Mouse (Mus musculus) MEL (cell line): ENCODE measurements at regions not wholly inside any gene's neighbourhood (a gene's known extent, or its start where the extent isn't known, plus 50 kb on each side); places are given as distances from the start of the nearest gene placed in this dataset.

Experiments
- DNase-seq: peaks from one replicate; pipeline ENCODE4 v3.0.0; 2011; ENCODE audit warnings: low read depth, low spot score
- H3K27ac ChIP-seq: 2 replicates; pipeline ENCODE4 v1.5.1; 2012; ENCODE audit warnings: low read depth, mild to moderate bottlenecking, control low read depth, low read length, moderate library complexity; ENCODE audit not compliant: control insufficient read depth
- H3K27me3 ChIP-seq, 2 experiments: fragments of 150-350 bp in 1 of 2; sonication (generic) in 1 of 2; 2 replicates each; pipeline ENCODE4 v1.6.1; 2012; ENCODE audit warnings: low read length in 2 of 2, mild to moderate bottlenecking in 2 of 2, improper control_type of control experiment in 1 of 2, moderate library complexity in 1 of 2; ENCODE audit not compliant: insufficient read depth in 2 of 2, control insufficient read depth in 1 of 2
- H3K36me3 ChIP-seq, 2 experiments: 2 replicates each; pipeline ENCODE4 v1.6.1; 2012 to 2014; ENCODE audit warnings: low read length in 2 of 2, improper control_type of control experiment in 1 of 2, inconsistent platforms in 1 of 2, mild to moderate bottlenecking in 1 of 2; ENCODE audit not compliant: insufficient read depth in 2 of 2, control insufficient read depth in 1 of 2
- H3K4me1 ChIP-seq, 2 experiments: fragments of 150-350 bp in 1 of 2; sonication (generic) in 1 of 2; 2 replicates each; pipeline ENCODE4 v1.6.1; 2012; ENCODE audit warnings: low read length in 2 of 2, improper control_type of control experiment in 1 of 2, mild to moderate bottlenecking in 1 of 2; ENCODE audit not compliant: insufficient read depth in 2 of 2, control insufficient read depth in 1 of 2
- H3K4me3 ChIP-seq, 2 experiments: fragments of 150-350 bp in 1 of 2; sonication (generic) in 1 of 2; 2 replicates each; pipeline ENCODE4 v1.5.1; 2012; ENCODE audit warnings: low read depth in 2 of 2, low read length in 2 of 2, mild to moderate bottlenecking in 2 of 2, moderate library complexity in 2 of 2, control low read depth in 1 of 2, improper control_type of control experiment in 1 of 2; ENCODE audit not compliant: control insufficient read depth in 1 of 2, insufficient read depth in 1 of 2
- H3K79me2 ChIP-seq: 2 replicates; pipeline ENCODE4 v1.6.1; 2012; ENCODE audit warnings: mild to moderate bottlenecking, low read length, moderate library complexity; ENCODE audit not compliant: control insufficient read depth, poor library complexity, insufficient read depth
- H3K9ac ChIP-seq: 2 replicates; pipeline ENCODE4 v1.6.1; 2012; ENCODE audit warnings: low read depth, mild to moderate bottlenecking, control low read depth, low read length, moderate library complexity; ENCODE audit not compliant: control insufficient read depth, poor library complexity, severe bottlenecking
- H3K9me3 ChIP-seq: fragments of 150-350 bp; sonication (generic); replicated peaks from 2 replicates; pipeline ENCODE4 v1.6.1; 2012; ENCODE audit warnings: mild to moderate bottlenecking, low read length, improper control_type of control experiment, moderate library complexity; ENCODE audit not compliant: insufficient read depth
- CHD1 ChIP-seq: IDR thresholded peaks from 2 replicates; pipeline ENCODE4 v1.6.1; 2012; ENCODE audit warnings: low read depth, mild to moderate bottlenecking, inconsistent platforms, low read length, improper control_type of control experiment
- CHD2 ChIP-seq: IDR thresholded peaks from 2 replicates; pipeline ENCODE4 v1.6.1; 2011; ENCODE audit warnings: low read length, improper control_type of control experiment
- ELF1 ChIP-seq: IDR thresholded peaks from 2 replicates; pipeline ENCODE4 v1.6.1; 2014; ENCODE audit warnings: low read depth, mild to moderate bottlenecking, inconsistent platforms, low read length, improper control_type of control experiment, moderate library complexity
- EP300 ChIP-seq, 2 experiments: IDR thresholded peaks; 2 replicates each; pipeline ENCODE4 v1.6.1; 2011; ENCODE audit warnings: improper control_type of control experiment in 2 of 2, low read length in 2 of 2, low read depth in 1 of 2, mild to moderate bottlenecking in 1 of 2
- GABPA ChIP-seq: IDR thresholded peaks from 2 replicates; pipeline ENCODE4 v1.6.1; 2012; ENCODE audit warnings: low read depth, mild to moderate bottlenecking, inconsistent platforms, low read length, improper control_type of control experiment, moderate library complexity
- HCFC1 ChIP-seq: IDR thresholded peaks from 2 replicates; pipeline ENCODE4 v1.6.1; 2012; ENCODE audit warnings: low read depth, mild to moderate bottlenecking, inconsistent platforms, low read length, improper control_type of control experiment, moderate library complexity
- KAT2A ChIP-seq: conservative IDR thresholded peaks from 2 replicates; pipeline ENCODE4 v1.6.1; 2012; ENCODE audit warnings: low read depth, low read length, improper control_type of control experiment, inconsistent platforms
- MAZ ChIP-seq: IDR thresholded peaks from 2 replicates; pipeline ENCODE4 v1.6.1; 2012; ENCODE audit warnings: low read depth, mild to moderate bottlenecking, inconsistent platforms, low read length, improper control_type of control experiment
- MEF2A ChIP-seq: IDR thresholded peaks from 2 replicates; pipeline ENCODE4 v1.6.1; 2014; ENCODE audit warnings: low read depth, mild to moderate bottlenecking, inconsistent platforms, low read length, improper control_type of control experiment; ENCODE audit not compliant: poor library complexity, insufficient replicate concordance, severe bottlenecking; ENCODE audit errors: extremely low read depth
- NRF1 ChIP-seq: IDR thresholded peaks from 2 replicates; pipeline ENCODE4 v1.6.1; 2014; ENCODE audit warnings: low read depth, mild to moderate bottlenecking, inconsistent platforms, low read length, improper control_type of control experiment, moderate library complexity; ENCODE audit not compliant: poor library complexity, insufficient read depth, severe bottlenecking
- POLR2AphosphoS2 ChIP-seq: IDR thresholded peaks from 2 replicates; pipeline ENCODE4 v1.6.1; 2011; ENCODE audit warnings: low read length, improper control_type of control experiment
- POLR2AphosphoS5 ChIP-seq: IDR thresholded peaks from 2 replicates; pipeline ENCODE4 v1.6.1; 2012; ENCODE audit warnings: low read depth, borderline replicate concordance, mild to moderate bottlenecking, inconsistent platforms, low read length, moderate library complexity, mixed read lengths
- RAD21 ChIP-seq: IDR thresholded peaks from 2 replicates; pipeline ENCODE4 v1.6.1; 2011; ENCODE audit warnings: mild to moderate bottlenecking, low read depth, low read length, improper control_type of control experiment
- RCOR1 ChIP-seq: IDR thresholded peaks from 2 replicates; pipeline ENCODE4 v1.6.1; 2012; ENCODE audit warnings: low read depth, mild to moderate bottlenecking, inconsistent platforms, low read length, improper control_type of control experiment
- TAL1 ChIP-seq: IDR thresholded peaks from 2 replicates; pipeline ENCODE4 v1.6.1; 2012; ENCODE audit warnings: mild to moderate bottlenecking, inconsistent platforms, low read length, moderate library complexity, mixed read lengths
- UBTF ChIP-seq: IDR thresholded peaks from 2 replicates; pipeline ENCODE4 v1.6.1; 2012; ENCODE audit warnings: low read depth, mild to moderate bottlenecking, inconsistent platforms, low read length, improper control_type of control experiment, moderate library complexity, borderline replicate concordance; ENCODE audit not compliant: insufficient read depth
- ZKSCAN1 ChIP-seq: IDR thresholded peaks from 2 replicates; pipeline ENCODE4 v1.6.1; 2012; ENCODE audit warnings: low read depth, mild to moderate bottlenecking, inconsistent platforms, low read length, improper control_type of control experiment, moderate library complexity
- ZMIZ1 ChIP-seq: IDR thresholded peaks from 2 replicates; pipeline ENCODE4 v1.6.1; 2012; ENCODE audit warnings: low read depth, mild to moderate bottlenecking, inconsistent platforms, low read length, improper control_type of control experiment, moderate library complexity

DNA sequence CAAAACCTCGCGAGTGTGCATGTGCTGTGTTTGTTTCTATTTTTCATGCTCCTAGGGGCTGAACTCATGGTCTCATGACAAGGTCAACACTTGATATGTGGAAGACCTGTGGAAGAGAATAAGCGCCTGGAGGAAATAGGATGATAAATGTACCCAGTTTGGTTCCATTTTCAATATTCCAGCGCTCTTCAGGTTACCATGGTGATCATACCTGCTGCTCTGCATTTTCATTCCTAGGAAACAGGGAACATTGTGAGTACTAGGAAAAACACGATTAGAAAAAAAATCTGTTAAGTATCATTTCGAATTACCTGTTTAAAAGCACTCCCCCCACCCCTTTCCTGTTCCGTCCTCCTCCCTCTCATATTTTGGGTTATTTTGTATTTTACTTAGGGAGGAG lies 65.8 kb upstream of the Btg3 start:
- Histone ChIP-seq H3K4me1 (no peaks in the 10 kb centered on the region), H3K9me3 (no peaks in the 10 kb centered on the region), H3K79me2 (no peaks in the 10 kb centered on the region), H3K9ac (no peak overlapping the region), H3K27me3 (peaks cover 0 to 1% of the 10 kb centered on the region in 2 experiments; a peak in 1 of 4 replicates), H3K36me3 (no peaks in the 10 kb centered on the region), H3K27ac (no peak overlapping the region), H3K4me3 (no peak overlapping the region)
- TF ChIP-seq HCFC1 (no peak), TAL1 (no peak), RAD21 (no peak), ELF1 (no peak), ZKSCAN1 (no peak), CHD2 (no peak), MAZ (no peak), EP300 (IDR thresholded peaks at IDR 0.05; ENCODE audit: low read depth in 1 of 2, low read length in 2 of 2) (no peak), GABPA (no peak), ZMIZ1 (no peak), POLR2AphosphoS2 (no peak)
- DNase-seq: no peak

DNA sequence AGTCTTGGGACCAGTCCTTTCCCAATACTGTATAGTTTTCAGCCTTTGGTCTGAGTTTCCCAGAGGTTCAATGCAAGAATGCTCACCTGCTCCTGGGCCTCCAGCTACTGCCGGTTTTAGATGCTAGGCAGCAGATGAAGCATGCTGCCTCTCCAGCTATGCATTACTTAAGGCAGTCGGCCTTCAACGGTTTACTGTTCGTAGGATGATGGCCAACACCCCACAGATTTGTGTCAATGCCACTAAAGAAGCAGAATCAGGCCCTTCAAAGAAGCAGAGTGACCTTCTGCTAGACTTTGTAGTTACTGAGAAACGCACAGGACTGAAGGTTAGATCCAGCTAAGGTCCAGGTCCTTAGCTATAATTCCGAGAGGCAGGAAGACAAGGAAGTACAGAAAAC lies 65.0 kb upstream of the Btg3 start:
- Histone ChIP-seq H3K79me2 (no peaks in the 10 kb centered on the region), H3K36me3 (no peaks in the 10 kb centered on the region), H3K4me1 (no peaks in the 10 kb centered on the region), H3K27ac (no peak overlapping the region), H3K9me3 (no peaks in the 10 kb centered on the region), H3K27me3 (peaks cover 0 to 1% of the 10 kb centered on the region in 2 experiments; a peak in 1 of 4 replicates), H3K4me3 (no peak overlapping the region), H3K9ac (no peak overlapping the region)
- TF ChIP-seq ELF1: no peak
- TF ChIP-seq NRF1: no peak
- TF ChIP-seq UBTF: no peak
- no peak for TF ChIP-seq MEF2A
- no peak for TF ChIP-seq POLR2AphosphoS5
- TF ChIP-seq ZKSCAN1: no peak
- no peak for TF ChIP-seq CHD1
- no peak for TF ChIP-seq RCOR1
- TF ChIP-seq KAT2A: no peak
- no peak for TF ChIP-seq EP300 (IDR thresholded peaks at IDR 0.05; ENCODE audit: low read depth in 1 of 2, low read length in 2 of 2)
- no peak for DNase-seq
